Mouse (Mus musculus): Measurements from ENCODE around the gene Tmem198. TPM values are rescaled to one million over a fixed set of nuclear protein-coding genes. Genes with fewer than 3 reads are reported as not detected.

Gene Tmem198
- polyA plus RNA-seq, 1 experiment from 2014 or later, result 13.0 TPM

- Histone ChIP-seq H3K36me3 (ENCODE audit: control insufficient read depth, insufficient read depth, low read length) (no peaks in the 10 kb centered on the region), H3K9ac (ENCODE audit: low read length) (peak overlapping the region; percentile 53), H3K27ac (ENCODE audit: low read depth, low read length) (peak overlapping the region; percentile 91), H3K27me3 (ENCODE audit: control insufficient read depth, insufficient read depth, low read length) (no peaks in the 10 kb centered on the region; the same call in 1 of the 2 replicates), H3K9me3 (ENCODE audit: control insufficient read depth, low read length) (no peaks in the 10 kb centered on the region), H3K4me1 (ENCODE audit: control insufficient read depth, insufficient read depth, low read length) (peaks cover 68% of the 10 kb centered on the region), H3K4me2 (peak overlapping the region; percentile 40), H3K4me3 (ENCODE audit: low read depth, low read length) (no peak overlapping the region)
- DNase-seq (ENCODE audit: low spot score, missing footprints) (peak; percentile 92), ATAC-seq (ENCODE audit: low FRiP score) (peak; percentile 17)
- 22% methylated on average over 3 of the region's 3 CpGs for WGBS
Observed at GRCm38 (mm10) chr1:75444208-75444607, 35.1 kb upstream of the Tmem198 start.

GRCm38 (mm10) chr1:75445141-75445701 lies 34.1 kb upstream of the Tmem198 start:
- Histone ChIP-seq H3K27me3 (ENCODE audit: control insufficient read depth, insufficient read depth, low read length) (peaks cover 10% of the 10 kb centered on the region), H3K36me3 (ENCODE audit: control insufficient read depth, insufficient read depth, low read length) (no peaks in the 10 kb centered on the region), H3K4me3 (ENCODE audit: low read depth, low read length) (peak overlapping the region; percentile 20), H3K9ac (ENCODE audit: low read length) (peak overlapping the region; percentile 41), H3K4me2 (peak overlapping the region; percentile 40), H3K4me1 (ENCODE audit: control insufficient read depth, insufficient read depth, low read length) (peaks cover 78% of the 10 kb centered on the region), H3K9me3 (ENCODE audit: control insufficient read depth, low read length) (no peaks in the 10 kb centered on the region), H3K27ac (ENCODE audit: low read depth, low read length) (peak overlapping the region; percentile 91)
- ATAC-seq (ENCODE audit: low FRiP score), result 0 out of 2 replicates have a peak, but pooled peaks have one; percentile 0
- 18% methylated on average over 8 of the region's 9 CpGs for WGBS
- DNase-seq (ENCODE audit: low spot score, missing footprints), result no peak

GRCm38 (mm10) chr1:75445751-75446611 lies 33.4 kb upstream of the Tmem198 start:
- DNase-seq (ENCODE audit: low spot score, missing footprints) (peak; percentile 98), ATAC-seq (ENCODE audit: low FRiP score) (peak; percentile 43)
- Histone ChIP-seq H3K27ac (ENCODE audit: low read depth, low read length) (peak overlapping the region; percentile 91), H3K36me3 (ENCODE audit: control insufficient read depth, insufficient read depth, low read length) (no peaks in the 10 kb centered on the region), H3K4me1 (ENCODE audit: control insufficient read depth, insufficient read depth, low read length) (peaks cover 86% of the 10 kb centered on the region), H3K4me3 (ENCODE audit: low read depth, low read length) (peak overlapping the region; percentile 20), H3K9me3 (ENCODE audit: control insufficient read depth, low read length) (no peaks in the 10 kb centered on the region), H3K9ac (ENCODE audit: low read length) (peak overlapping the region; percentile 41), H3K4me2 (peak overlapping the region; percentile 40), H3K27me3 (ENCODE audit: control insufficient read depth, insufficient read depth, low read length) (peaks cover 16% of the 10 kb centered on the region)
- under 1% methylated on average over 22 of the region's 22 CpGs for WGBS

GRCm38 (mm10) chr1:75446656-75447055 lies 32.7 kb upstream of the Tmem198 start:
- H3K4me3 ChIP-seq (ENCODE audit: low read depth, low read length), result no peak overlapping the region; the same call in 1 of the 2 replicates
- H3K36me3 ChIP-seq (ENCODE audit: control insufficient read depth, insufficient read depth, low read length), result no peaks in the 10 kb centered on the region
- H3K27ac ChIP-seq (ENCODE audit: low read depth, low read length), result peak overlapping the region; percentile 91
- ATAC-seq (ENCODE audit: low FRiP score) (peak; percentile 28), DNase-seq (ENCODE audit: low spot score, missing footprints) (no peak)
- 2% methylated on average over 20 of the region's 20 CpGs for WGBS
- no peaks in the 10 kb centered on the region for H3K9me3 ChIP-seq (ENCODE audit: control insufficient read depth, low read length)
- peaks cover 89% of the 10 kb centered on the region for H3K4me1 ChIP-seq (ENCODE audit: control insufficient read depth, insufficient read depth, low read length)
- peak overlapping the region; percentile 51 for H3K9ac ChIP-seq (ENCODE audit: low read length)
- peaks cover 22% of the 10 kb centered on the region for H3K27me3 ChIP-seq (ENCODE audit: control insufficient read depth, insufficient read depth, low read length)
- H3K4me2 ChIP-seq, result peak overlapping the region; percentile 40

GRCm38 (mm10) chr1:75447265-75448051 lies 31.9 kb upstream of the Tmem198 start:
- Histone ChIP-seq H3K9me3 (ENCODE audit: control insufficient read depth, low read length) (no peaks in the 10 kb centered on the region), H3K4me2 (peak overlapping the region; percentile 40), H3K27me3 (ENCODE audit: control insufficient read depth, insufficient read depth, low read length) (peaks cover 26% of the 10 kb centered on the region), H3K36me3 (ENCODE audit: control insufficient read depth, insufficient read depth, low read length) (no peaks in the 10 kb centered on the region), H3K4me1 (ENCODE audit: control insufficient read depth, insufficient read depth, low read length) (peaks cover 87% of the 10 kb centered on the region), H3K4me3 (ENCODE audit: low read depth, low read length) (no peak overlapping the region), H3K9ac (ENCODE audit: low read length) (peak overlapping the region; percentile 51), H3K27ac (ENCODE audit: low read depth, low read length) (peak overlapping the region; percentile 91)
- ATAC-seq (ENCODE audit: low FRiP score) (peak; percentile 7; the same call in 1 of the 2 replicates), DNase-seq (ENCODE audit: low spot score, missing footprints) (peak; percentile 93)
- 4% methylated on average over 10 of the region's 10 CpGs for WGBS

GRCm38 (mm10) chr1:75448052-75448431 lies 31.3 kb upstream of the Tmem198 start:
- Histone ChIP-seq H3K4me3 (ENCODE audit: low read depth, low read length) (no peak overlapping the region; the same call in 1 of the 2 replicates), H3K27me3 (ENCODE audit: control insufficient read depth, insufficient read depth, low read length) (peaks cover 26% of the 10 kb centered on the region), H3K27ac (ENCODE audit: low read depth, low read length) (peak overlapping the region; percentile 91), H3K4me2 (peak overlapping the region; percentile 37), H3K9me3 (ENCODE audit: control insufficient read depth, low read length) (no peaks in the 10 kb centered on the region), H3K9ac (ENCODE audit: low read length) (peak overlapping the region; percentile 39; the same call in 1 of the 2 replicates), H3K4me1 (ENCODE audit: control insufficient read depth, insufficient read depth, low read length) (peaks cover 86% of the 10 kb centered on the region), H3K36me3 (ENCODE audit: control insufficient read depth, insufficient read depth, low read length) (no peaks in the 10 kb centered on the region)
- no peak for ATAC-seq (ENCODE audit: low FRiP score)
- DNase-seq (ENCODE audit: low spot score, missing footprints), result no peak
- under 1% methylated on average over 7 of the region's 7 CpGs for WGBS

GRCm38 (mm10) chr1:75448937-75449336 lies 30.4 kb upstream of the Tmem198 start:
- Histone ChIP-seq H3K27me3 (ENCODE audit: control insufficient read depth, insufficient read depth, low read length) (peaks cover 26% of the 10 kb centered on the region), H3K4me1 (ENCODE audit: control insufficient read depth, insufficient read depth, low read length) (peaks cover 77% of the 10 kb centered on the region), H3K36me3 (ENCODE audit: control insufficient read depth, insufficient read depth, low read length) (no peaks in the 10 kb centered on the region), H3K4me2 (peak overlapping the region; percentile 31; the same call in 1 of the 2 replicates), H3K4me3 (ENCODE audit: low read depth, low read length) (no peak overlapping the region), H3K27ac (ENCODE audit: low read depth, low read length) (peak overlapping the region; percentile 73), H3K9ac (ENCODE audit: low read length) (peak overlapping the region; percentile 61; the same call in 1 of the 2 replicates), H3K9me3 (ENCODE audit: control insufficient read depth, low read length) (no peaks in the 10 kb centered on the region)
- ATAC-seq (ENCODE audit: low FRiP score) (no peak), DNase-seq (ENCODE audit: low spot score, missing footprints) (peak; percentile 96)
- 1% methylated on average over 13 of the region's 14 CpGs for WGBS

GRCm38 (mm10) chr1:75449377-75450135 lies 29.8 kb upstream of the Tmem198 start:
- peak overlapping the region; percentile 37; the same call in 1 of the 2 replicates for H3K4me3 ChIP-seq (ENCODE audit: low read depth, low read length)
- no peaks in the 10 kb centered on the region for H3K36me3 ChIP-seq (ENCODE audit: control insufficient read depth, insufficient read depth, low read length)
- peak overlapping the region; percentile 69 for H3K27ac ChIP-seq (ENCODE audit: low read depth, low read length)
- H3K9ac ChIP-seq (ENCODE audit: low read length), result peak overlapping the region; percentile 61
- H3K4me1 ChIP-seq (ENCODE audit: control insufficient read depth, insufficient read depth, low read length), result peaks cover 73% of the 10 kb centered on the region
- peak; percentile 95 for DNase-seq (ENCODE audit: low spot score, missing footprints)
- ATAC-seq (ENCODE audit: low FRiP score), result no peak
- no peaks in the 10 kb centered on the region for H3K9me3 ChIP-seq (ENCODE audit: control insufficient read depth, low read length)
- 4% methylated on average over 8 of the region's 8 CpGs for WGBS
- H3K27me3 ChIP-seq (ENCODE audit: control insufficient read depth, insufficient read depth, low read length), result peaks cover 26% of the 10 kb centered on the region
- H3K4me2 ChIP-seq, result peak overlapping the region; percentile 56
